Mouse (Mus musculus): Measurements from ENCODE around the gene Ripor2.
"Not testable (repeated sequence)": the region's sequence is repeated elsewhere in the genome, so short reads cannot be mapped to it uniquely, and the experiment has no call there.

Ripor2 gene

DNA sequence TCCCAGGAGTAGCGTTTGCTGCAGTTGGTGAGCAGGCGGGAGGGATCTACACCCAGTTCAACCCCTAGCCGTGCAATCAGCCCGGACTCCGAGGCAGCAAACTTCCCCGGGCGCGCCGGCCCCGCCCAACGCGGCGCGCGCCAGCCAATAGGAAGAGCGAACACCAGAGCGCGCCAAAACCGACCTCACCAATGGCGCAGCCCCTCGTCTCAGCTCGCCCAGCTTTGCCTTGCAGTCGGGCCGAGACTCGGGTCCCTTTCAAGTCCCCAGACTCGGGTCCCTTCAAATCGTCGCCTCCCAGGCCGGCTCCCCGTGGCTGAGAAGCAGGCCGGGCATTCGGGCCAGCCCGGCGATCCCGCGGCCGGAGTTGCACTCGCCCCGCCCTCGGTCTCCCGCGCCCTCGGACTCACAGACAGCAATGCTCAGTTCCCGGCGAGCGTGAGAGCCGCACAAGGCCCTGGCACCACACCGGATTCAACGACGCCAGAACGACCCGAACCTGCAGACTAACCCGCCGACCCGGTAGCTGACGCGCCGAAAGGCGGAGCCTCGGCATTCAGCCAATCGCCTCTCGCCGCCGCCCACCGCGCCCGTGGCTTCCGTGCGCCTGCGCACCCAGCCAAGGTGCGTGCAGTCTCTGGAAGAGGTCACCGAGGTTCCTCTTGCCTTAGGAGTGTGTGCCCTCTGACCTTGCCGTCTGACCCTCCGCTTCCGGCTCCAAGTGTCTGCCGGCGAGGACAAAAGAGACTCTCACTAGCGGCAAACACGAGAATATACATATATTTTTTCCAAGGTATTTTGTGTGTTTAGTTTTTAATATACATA lies 179.6 kb downstream of the Ripor2 start, which contains the start of gene Gmnn:
TSS of gene Gmnn (minus strand) at position 521 of the 825 bp plus-strand sequence.
- peak; percentile 90 for DNase-seq (ENCODE audit: low read depth, low spot score)

DNA sequence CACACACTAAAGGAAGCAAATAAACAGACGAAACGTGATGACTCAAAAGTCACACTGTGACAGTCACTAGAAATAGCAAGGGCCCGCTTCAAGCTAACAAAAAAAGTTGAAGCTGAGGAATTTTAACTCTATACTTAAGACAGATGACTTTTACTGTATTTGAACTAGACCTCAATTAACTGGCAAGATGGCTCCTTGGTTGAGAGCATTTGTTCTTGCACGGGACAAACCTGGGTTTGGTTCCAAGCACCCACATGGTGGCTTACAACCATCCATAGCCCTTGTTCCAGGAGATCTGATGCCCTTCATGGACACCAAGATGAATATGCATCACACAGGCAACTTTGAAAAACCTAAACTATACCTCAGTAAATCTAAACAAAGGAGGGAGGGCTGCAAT lies 180.3 kb downstream of the Ripor2 start:
- DNase-seq (ENCODE audit: low read depth, low spot score): no peak

GRCm38 (mm10) chr13:24767809-24768208 lies 185.8 kb downstream of the Ripor2 start:
- not testable (repeated sequence) for DNase-seq (ENCODE audit: low read depth, low spot score)

GRCm38 (mm10) chr13:24771482-24771881 lies 189.5 kb downstream of the Ripor2 start:
- DNase-seq (ENCODE audit: low read depth, low spot score): not testable (repeated sequence)

DNA sequence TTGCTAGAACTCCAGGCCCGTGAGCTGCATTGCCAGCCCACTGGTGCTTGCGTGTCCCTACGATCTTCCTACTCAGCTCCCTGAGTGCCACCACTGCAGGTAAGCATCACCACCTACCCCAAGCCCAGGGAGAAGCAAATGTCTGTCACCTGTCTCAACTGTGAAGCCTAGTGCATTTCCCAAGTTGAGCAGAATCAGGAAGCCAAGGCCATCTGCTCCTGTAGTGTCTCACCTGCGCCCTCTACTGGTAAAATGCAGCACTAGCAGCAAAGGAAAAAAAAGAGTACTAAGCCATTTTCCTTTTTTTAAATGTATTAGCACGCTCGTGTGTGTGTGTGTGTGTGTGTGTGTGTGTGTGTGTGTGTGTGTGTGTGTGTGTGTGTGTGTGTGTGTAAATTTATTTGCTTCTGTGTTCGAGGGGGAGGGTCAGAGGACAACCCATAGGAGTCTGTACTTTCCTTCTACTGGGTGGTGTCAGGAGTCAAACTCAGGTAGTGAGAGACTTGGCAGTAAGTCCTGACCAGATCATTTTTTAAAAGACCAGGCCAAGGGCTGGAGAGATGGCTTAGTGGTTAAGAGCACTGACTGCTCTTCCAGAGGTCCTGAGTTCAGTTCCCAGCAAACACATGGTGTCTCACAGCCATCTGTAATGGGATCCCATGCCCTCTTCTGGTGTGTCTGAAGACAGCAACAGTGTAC lies 194.3 kb downstream of the Ripor2 start:
- peak; percentile 63 for DNase-seq (ENCODE audit: low read depth, low spot score)

DNA sequence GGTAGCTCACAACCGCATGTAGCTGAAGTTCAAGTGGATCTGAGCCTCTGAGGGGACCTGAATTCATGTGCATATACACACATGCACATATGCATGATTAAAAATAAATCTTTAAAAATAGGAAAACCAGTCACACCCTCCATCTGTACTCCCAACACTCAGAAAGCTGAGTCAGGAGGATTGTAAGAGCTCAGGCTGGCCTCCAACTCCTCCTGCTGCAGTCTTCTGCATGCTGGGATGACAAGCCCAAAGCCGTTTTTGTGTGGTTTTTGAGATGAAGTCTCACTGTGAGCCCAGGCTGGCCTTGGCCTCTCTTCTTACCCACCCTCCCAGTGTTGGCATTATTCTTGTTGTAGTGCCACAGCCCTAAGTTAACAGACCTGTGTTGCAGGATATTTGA lies 196.0 kb downstream of the Ripor2 start:
- DNase-seq (ENCODE audit: low read depth, low spot score): no peak

DNA sequence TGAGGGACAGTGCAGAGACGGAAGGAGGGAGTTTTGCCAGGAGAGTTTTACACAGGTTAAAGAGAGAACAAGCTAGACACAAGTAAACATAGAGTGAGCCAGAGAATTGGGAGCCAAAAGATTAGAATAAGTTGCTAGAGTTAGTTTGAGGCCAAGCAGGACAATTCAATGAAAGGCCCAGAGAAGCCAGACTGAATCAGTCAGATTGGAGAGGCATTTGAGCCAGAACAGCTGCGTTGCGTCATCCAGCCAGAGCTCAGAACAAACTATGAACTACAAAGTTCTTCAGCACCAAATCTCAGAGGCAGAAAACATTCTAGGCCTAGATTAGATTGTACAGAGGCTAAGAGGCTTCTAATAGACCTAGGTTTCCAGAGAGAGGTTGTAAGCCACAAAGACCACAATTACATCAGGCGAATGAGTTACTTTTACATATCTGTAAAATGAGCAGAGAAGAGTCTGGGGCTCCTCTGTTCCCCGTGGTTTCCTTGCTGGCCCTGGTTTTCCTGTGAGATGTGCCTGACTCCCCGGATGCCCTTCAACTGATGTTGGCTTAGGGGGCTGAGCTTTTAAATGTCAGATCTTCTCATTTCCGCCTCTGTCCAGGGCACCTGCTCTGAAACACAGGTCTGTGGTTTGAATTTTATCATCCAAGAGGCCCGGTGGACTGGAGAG lies 196.9 kb downstream of the Ripor2 start:
- DNase-seq (ENCODE audit: low read depth, low spot score): no peak

DNA sequence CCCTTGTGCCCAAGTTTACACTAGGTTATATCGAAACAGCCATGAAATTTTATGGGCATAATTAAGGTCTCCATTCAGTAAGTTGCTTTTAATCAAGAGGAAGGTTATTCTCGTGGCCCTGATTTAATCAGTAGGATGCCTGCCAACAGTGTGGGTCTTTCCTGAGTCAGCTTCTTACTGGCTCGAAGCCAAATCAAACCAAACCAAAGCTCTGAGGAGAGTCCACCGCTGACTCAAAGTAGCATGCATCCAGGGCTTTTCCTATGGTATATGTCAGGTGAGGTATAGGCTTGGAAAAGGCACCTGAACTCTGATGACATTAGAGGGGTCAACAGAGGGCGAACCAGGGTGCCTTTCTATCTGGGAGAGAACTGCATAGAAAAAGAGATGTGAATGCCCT lies 199.9 kb downstream of the Ripor2 start:
- no peak for DNase-seq (ENCODE audit: low read depth, low spot score)
